Comparison of ENCODE assay signal across 23 mouse cellular contexts in genomic region chr17:80496185-80496584, GRCm38 (mm10). TPM values are rescaled to one million over a fixed set of nuclear protein-coding genes. Genes with fewer than 3 reads are reported as not detected.
DNase-seq lines count a peak whose midpoint lies in the region; ATAC-seq and TF ChIP-seq lines count a peak whose summit lies in the region.
"Had no signal": no experiment of that assay in that cellular context is flagged by ENCODE, and none has a peak within 500 bp of the region (broad histone marks: within the 10 kb centered on the region; RNA-seq: fewer than 3 reads in every experiment).

No protein-coding gene starts in this region.

- H3K36me3 ChIP-seq in E14TG2a.4 (ENCODE audit: insufficient read depth, low read length) (no peaks in the 10 kb centered on the region), ES-Bruce4 (ENCODE audit: control insufficient read depth, insufficient read depth, low read length, poor library complexity, severe bottlenecking) (no peaks in the 10 kb centered on the region), MEL (ENCODE audit: control insufficient read depth in 1 of 2, insufficient read depth in 2 of 2, low read length in 2 of 2) (peaks cover 0 to 25% of the 10 kb centered on the region in 2 experiments; a peak in 2 of 4 replicates)
- H3K36me3 ChIP-seq in kidney, adult 2 months (ENCODE audit: control insufficient read depth, insufficient read depth, low read length): no peaks in the 10 kb centered on the region
- H3K36me3 ChIP-seq: embryonic facial prominence, embryonic 13.5 days; embryonic facial prominence, embryonic 15.5 days; forebrain, embryonic 15.5 days; G1E had no signal

- peak; percentile 36; the same call in 1 of the 2 replicates for ATAC-seq in granulocyte monocyte progenitor cell, adult 5-6 weeks (replicated peaks; ENCODE audit: poor library complexity, severe bottlenecking)
- ATAC-seq in erythroid progenitor cell, adult 5-6 weeks (replicated peaks; ENCODE audit: low FRiP score, poor library complexity, severe bottlenecking): no peak
- ATAC-seq: forebrain, embryonic 13.5 days; forebrain, embryonic 15.5 days; forebrain, postnatal 0 days had no signal

- no peaks in the 10 kb centered on the region for H3K27me3 ChIP-seq in E14TG2a.4 (ENCODE audit: insufficient read depth, low read length)
- no peaks in the 10 kb centered on the region for H3K27me3 ChIP-seq in ES-Bruce4 (ENCODE audit: control insufficient read depth, insufficient read depth, low read length, poor library complexity, severe bottlenecking)
- no peaks in the 10 kb centered on the region for H3K27me3 ChIP-seq in MEL (ENCODE audit: control insufficient read depth in 1 of 2, insufficient read depth in 2 of 2, low read length in 2 of 2)
- no peaks in the 10 kb centered on the region for H3K27me3 ChIP-seq in kidney, adult 2 months (replicated peaks; ENCODE audit: control insufficient read depth, insufficient read depth, low read length)
- H3K27me3 ChIP-seq: embryonic facial prominence, embryonic 13.5 days; embryonic facial prominence, embryonic 15.5 days; forebrain, embryonic 13.5 days; forebrain, embryonic 15.5 days had no signal

- no peaks in the 10 kb centered on the region for H3K79me2 ChIP-seq in MEL (ENCODE audit: control insufficient read depth, insufficient read depth, low read length, poor library complexity)

- TF ChIP-seq RAD21 in MEL (IDR thresholded peaks at IDR 0.05; ENCODE audit: low read depth, low read length): no peak

- H3K27ac ChIP-seq in ES-Bruce4 (ENCODE audit: insufficient read depth, low read length) (peak overlapping the region; percentile 98), MEL (ENCODE audit: control insufficient read depth, low read depth, low read length) (peak overlapping the region; percentile 76)
- no peak overlapping the region for H3K27ac ChIP-seq in kidney, adult 2 months (ENCODE audit: insufficient read depth, low read depth, low read length)
- H3K27ac ChIP-seq: embryonic facial prominence, embryonic 13.5 days; embryonic facial prominence, embryonic 15.5 days; forebrain, embryonic 13.5 days; forebrain, embryonic 15.5 days had no signal

- TF ChIP-seq EP300 in ES-Bruce4 (IDR thresholded peaks at IDR 0.05; ENCODE audit: insufficient read depth, low read depth, low read length) (no peak), MEL (IDR thresholded peaks at IDR 0.05; ENCODE audit: low read depth in 1 of 2, low read length in 2 of 2) (no peak)

- TF ChIP-seq CTCF in E14TG2a.4 (conservative IDR thresholded peaks at IDR 0.05; ENCODE audit: low read length): no peak
- no peak for TF ChIP-seq CTCF in ES-Bruce4 (IDR thresholded peaks at IDR 0.05; ENCODE audit: low read depth, low read length)
- TF ChIP-seq CTCF in MEL (IDR thresholded peaks at IDR 0.05 in 2 of 3, conservative IDR thresholded peaks at IDR 0.05 in 1 of 3; ENCODE audit: control insufficient read depth in 1 of 3, insufficient read depth in 1 of 3, low read depth in 2 of 3, low read length in 3 of 3, poor library complexity in 1 of 3, severe bottlenecking in 1 of 3): no peak
- no peak for TF ChIP-seq CTCF in kidney, adult 2 months (conservative IDR thresholded peaks at IDR 0.05; ENCODE audit: insufficient read depth, insufficient read length, low read depth, low read length)

- no peaks in the 10 kb centered on the region for H3K9me3 ChIP-seq in E14TG2a.4 (ENCODE audit: low read length)
- H3K9me3 ChIP-seq in ES-Bruce4 (replicated peaks; ENCODE audit: control insufficient read depth, insufficient read depth, low read length, poor library complexity, severe bottlenecking): no peaks in the 10 kb centered on the region
- no peaks in the 10 kb centered on the region for H3K9me3 ChIP-seq in MEL (replicated peaks; ENCODE audit: insufficient read depth, low read length)
- H3K9me3 ChIP-seq: embryonic facial prominence, embryonic 13.5 days; embryonic facial prominence, embryonic 15.5 days; forebrain, embryonic 13.5 days; forebrain, embryonic 15.5 days; G1E had no signal

- peak; percentile 80 for DNase-seq in MEL (ENCODE audit: low read depth, low spot score)
- no peak for DNase-seq in embryo, embryonic 10.5 days (ENCODE audit: low spot score)
- DNase-seq in kidney, adult 2 months: no peak
- DNase-seq: adrenal gland, adult 2 months; adrenal gland, postnatal 10 days; adrenal gland, postnatal 25 days; cerebellum, adult 11-12 months; cerebellum, adult 2 months; cerebellum, adult 9-10 months; cerebellum, postnatal 10 days; cerebellum, postnatal 25 days; embryo, embryonic 11 days; forebrain, postnatal 0 days had no signal

- H3K4me1 ChIP-seq in E14TG2a.4 (replicated peaks; ENCODE audit: low read depth, low read length) (peaks cover 60% of the 10 kb centered on the region), ES-Bruce4 (ENCODE audit: control insufficient read depth, insufficient read depth, low read length) (peaks cover 2% of the 10 kb centered on the region), MEL (ENCODE audit: control insufficient read depth in 1 of 2, insufficient read depth in 2 of 2, low read length in 2 of 2) (peaks cover 25 to 33% of the 10 kb centered on the region in 2 experiments)
- no peaks in the 10 kb centered on the region for H3K4me1 ChIP-seq in kidney, adult 2 months (ENCODE audit: control insufficient read depth, insufficient read depth, low read length)
- H3K4me1 ChIP-seq: embryonic facial prominence, embryonic 15.5 days; forebrain, embryonic 13.5 days; forebrain, embryonic 15.5 days had no signal

- no peak for TF ChIP-seq POLR2A in ES-Bruce4 (IDR thresholded peaks at IDR 0.05; ENCODE audit: insufficient read depth, low read length)
- TF ChIP-seq POLR2A in MEL (IDR thresholded peaks at IDR 0.05; ENCODE audit: control insufficient read depth in 1 of 2, insufficient read depth in 1 of 2, low read depth in 1 of 2, low read length in 2 of 2, poor library complexity in 1 of 2): no peak
- TF ChIP-seq POLR2A in kidney, adult 2 months (IDR thresholded peaks at IDR 0.05; ENCODE audit: low read depth, low read length): no peak

- WGBS in kidney, adult 2 months: 72% methylated on average over 6 of the region's 6 CpGs

- H3K4me3 ChIP-seq in E14TG2a.4 (replicated peaks; ENCODE audit: low read length) (peak overlapping the region; percentile 55; the same call in 1 of the 2 replicates), ES-Bruce4 (ENCODE audit: low read depth, low read length) (no peak overlapping the region), MEL (ENCODE audit: control insufficient read depth in 1 of 2, insufficient read depth in 1 of 2, low read depth in 2 of 2, low read length in 2 of 2) (peak overlapping the region; percentile 37 to 45)
- no peak overlapping the region for H3K4me3 ChIP-seq in kidney, adult 2 months (ENCODE audit: insufficient read depth, low read depth, low read length)
- H3K4me3 ChIP-seq: embryonic facial prominence, embryonic 13.5 days; embryonic facial prominence, embryonic 15.5 days; erythroblast, embryonic 14.5 days; forebrain, embryonic 13.5 days; forebrain, embryonic 15.5 days had no signal

- H3K9ac ChIP-seq in ES-Bruce4 (ENCODE audit: low read depth, poor library complexity, severe bottlenecking) (peak overlapping the region; percentile 59), MEL (ENCODE audit: control insufficient read depth, low read depth, low read length, poor library complexity, severe bottlenecking) (peak overlapping the region; percentile 35)
- H3K9ac ChIP-seq: embryonic facial prominence, embryonic 13.5 days; embryonic facial prominence, embryonic 15.5 days; forebrain, embryonic 13.5 days; forebrain, embryonic 15.5 days; forebrain, postnatal 0 days had no signal

TF ChIP-seq in MEL, 35 proteins besides CTCF, POLR2A, EP300 and RAD21:
- TF ChIP-seq GATA1 (IDR thresholded peaks at IDR 0.05; ENCODE audit: low read depth, low read length) (peak; percentile 25), CHD2 (IDR thresholded peaks at IDR 0.05; ENCODE audit: low read length) (no peak), GABPA (IDR thresholded peaks at IDR 0.05; ENCODE audit: low read depth, low read length) (no peak), ETS1 (IDR thresholded peaks at IDR 0.05; ENCODE audit: low read depth, low read length) (peak; percentile 43; the same call in 1 of the 2 replicates), RCOR1 (IDR thresholded peaks at IDR 0.05; ENCODE audit: low read depth, low read length) (peak; percentile 71; the same call in 1 of the 2 replicates), MXI1 (IDR thresholded peaks at IDR 0.05; ENCODE audit: low read depth, low read length) (peak; percentile 12; the same call in 1 of the 2 replicates), SIN3A (IDR thresholded peaks at IDR 0.05; ENCODE audit: low read length) (0 out of 2 replicates have a peak, but pooled peaks have one; percentile 7), TCF12 (IDR thresholded peaks at IDR 0.05; ENCODE audit: low read depth, low read length) (peak; percentile 25; the same call in 1 of the 2 replicates)

RNA-seq across cellular contexts. Expression of gene Sos1, which starts 15.9 kb away (rescaled TPM):
- 40.3 and 43.1 TPM in 2 replicates for polyA plus RNA-seq in ES-Bruce4 (2011; ENCODE audit: insufficient read depth, insufficient read length, low read depth, missing spikeins)
- 4.6 and 6.7 TPM in 2 replicates for total RNA-seq in MEL (2012; rRNA removed)
- polyA plus RNA-seq in MEL (2012; ENCODE audit: insufficient read depth in 1 of 2, insufficient read length in 2 of 2, low read depth in 1 of 2, low replicate concordance in 2 of 2, missing spikeins in 1 of 2): 10 to 100 TPM; 12.1 to 20.3 TPM
- total RNA-seq in granulocyte monocyte progenitor cell, adult 5-6 weeks (2014; fragmentation: Nextera tagmentation): 13.9 and 17.0 TPM in 2 replicates
- 7.2 and 8.4 TPM in 2 replicates for total RNA-seq in granulocyte monocyte progenitor cell, adult 5-6 weeks (2017)
- polyA plus RNA-seq in kidney, adult 2 months (2012; rRNA removed): 3.7 and 4.9 TPM in 2 replicates
- 10.8 and 16.3 TPM in 2 replicates for total RNA-seq in erythroid progenitor cell, adult 5-6 weeks (2015; ENCODE audit: low replicate concordance)
- total RNA-seq in erythroid progenitor cell, adult 5-6 weeks (2017; ENCODE audit: low replicate concordance): 5.7 and 6.5 TPM in 2 replicates

Comparison
In these comparisons a context has a peak if more than half of its experiments do, and no peak if none do; other contexts are left out.
1. H3K4me3 ChIP-seq: peak in E14TG2a.4 (single experiment) and MEL (2 of 2); none in ES-Bruce4 (single experiment) and kidney, adult 2 months (single experiment).